Mouse (Mus musculus) lung, postnatal 4 days (tissue): ENCODE results near the gene Nans.
A peak's percentile ranks its signal among the peaks of the same experiment; 100 is the strongest.

Source experiments
- DNase-seq, 2 experiments: peaks; one replicate each; pipeline ENCODE4 v3.0.0; 2021

Nans gene

DNA sequence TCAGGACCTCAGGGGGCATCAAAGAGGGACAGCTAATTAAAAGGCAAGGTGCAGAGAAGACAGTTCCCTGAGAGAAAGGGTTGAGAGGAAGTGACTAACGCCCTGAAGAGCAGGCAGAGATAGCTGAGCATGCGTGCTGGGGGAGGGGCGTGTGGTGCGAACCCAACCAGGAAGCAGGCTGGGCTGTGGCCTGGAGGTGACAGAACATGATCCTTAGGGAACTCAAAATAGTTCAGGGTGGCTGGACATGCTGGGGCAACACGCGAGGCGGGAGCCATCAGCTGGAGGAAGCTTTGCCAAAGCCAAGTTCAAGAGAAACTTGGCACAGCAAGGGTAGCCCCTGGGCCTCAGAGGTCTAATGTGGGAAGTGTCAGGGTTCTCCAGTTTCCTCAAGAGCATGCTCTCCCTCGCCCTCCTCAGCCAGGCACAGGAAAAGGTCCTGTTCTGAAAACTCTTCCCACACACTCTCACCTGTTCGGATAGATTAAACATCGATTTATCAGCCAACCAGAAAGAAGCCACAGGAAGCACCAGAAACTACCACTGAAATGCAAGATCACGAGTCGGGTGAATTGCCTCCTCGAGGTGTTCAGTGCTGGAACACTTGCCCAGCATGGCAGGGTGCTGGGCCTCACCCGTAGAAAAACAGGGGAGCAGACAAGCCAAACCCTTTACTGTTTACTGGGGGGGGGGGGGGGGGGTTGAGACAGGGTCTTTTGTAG, 3.2 kb upstream of the Nans start:
- DNase-seq, result peak; percentile 89 to 91

DNA sequence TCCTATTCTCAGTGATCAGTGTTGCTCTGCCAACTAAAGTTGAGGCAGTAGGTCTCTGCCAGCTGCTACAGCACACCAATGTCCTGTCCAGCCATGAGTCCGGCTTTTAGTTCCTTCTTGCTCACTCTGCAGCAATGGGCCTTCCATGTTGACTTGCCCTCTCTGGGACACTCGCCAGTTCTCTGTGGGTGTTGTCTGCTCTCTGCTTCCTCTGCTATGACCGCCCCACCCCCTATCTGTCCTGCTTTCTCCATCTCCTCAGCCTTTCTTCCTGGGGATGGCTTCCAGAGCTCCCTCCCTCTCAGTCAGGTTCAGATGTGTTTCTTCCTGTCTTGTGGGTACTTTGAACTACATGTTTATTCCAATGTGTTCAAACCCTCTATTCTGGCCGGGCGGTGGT, 1.7 kb upstream of the Nans start:
- peak; percentile 80 to 84 for DNase-seq

DNA sequence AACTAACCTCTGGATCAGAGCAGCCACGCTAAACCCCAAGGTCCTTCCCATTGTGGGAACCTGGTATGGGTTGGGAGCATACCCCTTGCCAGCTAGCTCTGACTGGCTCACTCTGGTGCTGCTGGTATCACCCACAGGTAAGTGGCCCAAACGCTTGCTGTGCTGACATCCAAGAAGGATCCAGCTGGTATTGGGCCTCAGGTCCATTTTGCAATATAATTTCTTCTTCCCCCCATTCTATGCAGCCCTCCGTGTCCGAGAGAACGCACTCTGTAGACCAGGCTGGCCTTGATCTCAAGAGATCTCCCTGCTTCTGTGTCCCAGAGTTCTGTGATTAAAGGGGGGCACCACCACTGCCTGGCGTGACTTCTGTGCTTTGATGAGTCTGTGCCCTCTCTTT, 4.0 kb downstream of the Nans start:
- DNase-seq, result no peak

DNA sequence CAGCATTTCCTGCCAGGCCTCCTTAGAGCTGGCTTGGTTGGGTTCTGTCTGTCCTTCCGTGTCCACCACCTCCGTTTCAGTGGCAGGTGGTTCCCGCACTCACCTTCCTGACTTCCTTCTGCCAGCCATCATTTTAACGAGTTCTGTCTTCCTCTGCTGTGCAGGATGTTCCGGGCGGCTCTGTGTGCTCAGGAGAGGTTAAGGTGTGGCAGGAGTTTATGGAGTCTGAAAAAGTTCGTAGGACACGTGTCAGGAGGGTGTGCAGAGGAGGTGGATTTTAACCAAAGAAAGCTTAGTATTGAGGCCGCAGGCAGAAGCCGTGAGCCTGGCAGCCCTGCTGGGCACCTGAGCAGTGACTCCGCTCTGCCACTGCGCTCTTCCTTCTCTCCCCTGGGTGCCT, 6.5 kb downstream of the Nans start:
- no peak for DNase-seq

DNA sequence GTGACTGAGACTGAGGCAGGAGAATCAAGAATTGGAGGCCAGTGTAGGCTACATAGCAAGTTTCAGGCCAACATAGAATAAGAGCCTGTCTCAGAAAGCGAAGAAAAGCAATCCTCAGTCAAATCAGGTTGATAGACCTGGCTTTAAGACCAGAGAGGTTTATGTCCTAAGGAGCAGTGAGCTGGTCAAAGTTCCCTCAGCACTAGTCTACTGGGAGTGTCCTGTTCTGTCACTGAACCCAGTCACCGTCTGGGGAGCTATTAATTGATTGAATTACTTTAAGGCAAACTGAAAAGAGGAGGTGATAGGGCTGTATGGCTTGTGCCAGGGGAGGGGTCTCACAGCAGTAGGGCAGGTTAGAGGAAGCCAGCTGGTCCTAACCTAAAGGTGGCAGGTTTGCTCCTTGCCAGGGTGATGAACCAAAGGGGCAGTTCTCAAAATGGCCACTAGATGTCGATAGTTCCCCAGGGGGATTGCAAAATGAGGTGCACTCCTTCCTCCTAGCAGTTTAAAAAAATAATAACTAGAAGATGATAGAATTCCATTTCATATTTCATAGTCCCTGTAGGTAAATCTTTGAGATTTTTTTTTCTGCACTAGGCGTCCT, 8.3 kb downstream of the Nans start:
- DNase-seq, result peak; percentile 38 to 85

DNA sequence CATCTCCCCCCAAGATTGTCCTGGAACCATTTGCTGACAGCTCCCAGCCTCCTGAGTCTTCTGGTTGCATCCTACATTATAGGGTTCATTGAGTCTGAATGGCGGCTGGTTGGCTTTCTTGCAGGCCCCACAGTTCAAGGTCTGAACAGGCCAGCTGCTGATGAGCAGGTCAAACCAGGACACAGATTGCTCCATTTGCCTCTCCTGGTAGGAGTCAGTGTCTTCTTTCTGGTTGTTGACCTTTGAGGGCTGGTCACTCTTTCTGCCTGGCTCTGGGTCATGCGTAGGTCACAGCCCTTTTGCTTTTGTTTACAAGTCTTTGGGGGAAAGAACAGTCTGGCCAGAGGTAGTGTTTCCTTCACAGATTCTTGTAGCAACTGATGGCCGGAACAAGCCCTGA, 9.5 kb downstream of the Nans start:
- no peak for DNase-seq

DNA sequence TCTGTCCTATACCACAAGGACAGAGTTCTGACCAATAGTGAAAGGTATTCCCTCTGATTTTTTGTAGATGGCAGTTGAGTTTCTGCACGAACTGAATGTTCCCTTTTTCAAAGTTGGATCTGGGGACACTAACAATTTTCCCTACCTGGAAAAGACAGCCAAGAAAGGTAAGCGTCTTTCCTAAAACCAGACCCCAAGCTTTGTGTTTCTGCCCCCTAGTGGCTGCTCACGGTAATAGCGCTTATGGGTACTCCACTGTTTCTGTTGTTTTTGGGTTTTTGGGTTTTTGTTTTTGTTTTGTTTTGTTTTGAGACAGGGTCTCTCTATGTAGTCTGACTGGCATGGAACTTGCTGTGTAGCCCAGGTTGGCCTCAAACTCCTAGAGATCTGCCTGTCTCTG, 9.9 kb downstream of the Nans start:
- peak in 1 of 2 experiments; percentile 51 for DNase-seq

DNA sequence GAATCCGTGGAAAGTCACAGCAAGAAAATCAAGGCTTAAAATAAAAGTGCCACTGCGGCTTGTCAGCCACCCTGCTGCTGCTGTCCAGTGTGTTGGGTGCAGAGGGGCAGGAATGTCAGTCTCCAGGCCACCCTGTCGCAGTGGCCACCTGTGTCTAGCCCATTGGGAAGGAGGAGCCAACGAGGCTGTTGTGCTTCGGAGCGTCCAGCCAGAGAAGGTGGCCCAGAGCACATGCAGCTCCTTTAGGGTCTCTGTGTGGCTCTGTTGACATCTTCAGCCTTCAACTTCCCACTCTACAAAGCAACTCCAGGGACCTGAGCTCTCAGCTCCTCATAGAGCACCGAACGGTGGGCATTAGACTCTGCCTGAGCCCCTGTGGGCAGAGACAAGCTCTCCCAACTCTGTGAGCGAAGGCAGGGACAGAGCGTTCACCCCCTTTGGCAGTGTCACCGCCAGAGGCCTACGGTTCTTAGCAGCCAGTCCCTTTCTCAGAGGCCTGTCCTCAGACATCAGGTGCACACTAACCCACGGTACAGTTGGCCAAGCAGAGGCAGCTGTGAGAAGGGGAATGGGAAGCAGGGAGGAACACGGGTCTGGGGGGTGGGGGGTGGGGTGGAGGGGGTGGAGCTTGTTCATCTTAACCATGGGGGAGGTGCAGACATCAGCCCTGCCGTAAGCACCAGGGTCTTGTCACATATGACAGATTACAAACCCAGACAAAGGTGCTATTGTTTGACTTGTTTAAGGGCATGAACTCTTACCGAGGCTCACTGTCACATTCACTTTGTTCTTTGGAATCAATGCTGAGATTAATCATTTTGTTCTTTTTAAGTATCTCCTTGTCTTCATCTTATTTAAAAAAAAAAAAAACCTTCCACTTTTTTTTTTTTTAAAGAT, 13.8 kb downstream of the Nans start:
- no peak for DNase-seq

DNA sequence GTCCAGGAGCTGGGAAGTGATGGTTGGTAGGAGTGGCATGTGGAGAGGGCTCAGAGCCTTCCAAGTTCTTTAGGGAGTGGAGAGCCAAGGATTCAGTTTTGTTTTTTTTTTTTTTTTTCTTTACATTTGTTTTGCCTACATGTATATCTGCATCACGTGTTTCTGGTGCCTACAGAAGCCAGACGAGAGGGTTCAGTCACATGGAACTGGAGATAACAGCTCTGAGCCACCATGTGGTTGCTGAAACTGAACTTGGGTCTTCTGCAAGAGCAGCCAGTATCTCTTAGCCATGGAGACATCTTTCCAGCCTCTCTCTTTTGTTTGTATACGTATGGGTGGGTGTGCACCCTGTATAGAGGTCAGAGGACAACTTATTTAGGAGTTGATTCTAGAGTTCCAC, 14.8 kb downstream of the Nans start:
- DNase-seq, result no peak

DNA sequence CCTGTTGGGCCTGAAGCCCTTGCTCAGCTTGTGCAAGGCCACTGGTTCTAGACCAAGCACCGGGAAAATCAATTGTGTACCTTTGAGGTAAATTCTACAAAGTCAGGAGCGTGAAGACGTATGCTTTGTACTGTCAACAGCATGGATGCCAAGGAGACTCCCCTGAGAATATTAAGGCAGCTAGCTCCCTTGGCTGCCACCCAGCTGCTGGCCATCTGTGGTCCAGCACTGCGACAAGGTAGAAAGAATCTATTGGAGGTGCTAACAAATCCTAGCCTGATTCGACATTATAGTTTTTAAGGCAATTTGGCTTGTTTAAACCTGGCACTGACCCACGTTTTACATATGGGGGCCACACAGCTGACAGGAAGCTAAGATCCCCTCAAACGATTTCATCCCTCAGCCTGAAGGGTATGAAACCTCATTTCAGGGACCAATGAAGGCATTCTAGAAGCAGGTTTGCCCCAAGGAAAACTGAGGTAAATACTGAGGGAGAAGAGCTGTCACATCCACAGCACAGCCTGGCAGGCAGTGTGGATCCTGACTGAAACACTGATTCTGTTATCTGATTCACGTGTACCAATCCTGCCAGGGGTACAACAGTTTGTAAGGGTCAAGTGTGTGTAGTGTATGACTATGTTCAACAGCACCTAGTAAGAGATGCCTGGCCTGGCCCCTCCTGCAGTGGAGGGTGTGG, 16.5 kb downstream of the Nans start:
- no peak for DNase-seq

DNA sequence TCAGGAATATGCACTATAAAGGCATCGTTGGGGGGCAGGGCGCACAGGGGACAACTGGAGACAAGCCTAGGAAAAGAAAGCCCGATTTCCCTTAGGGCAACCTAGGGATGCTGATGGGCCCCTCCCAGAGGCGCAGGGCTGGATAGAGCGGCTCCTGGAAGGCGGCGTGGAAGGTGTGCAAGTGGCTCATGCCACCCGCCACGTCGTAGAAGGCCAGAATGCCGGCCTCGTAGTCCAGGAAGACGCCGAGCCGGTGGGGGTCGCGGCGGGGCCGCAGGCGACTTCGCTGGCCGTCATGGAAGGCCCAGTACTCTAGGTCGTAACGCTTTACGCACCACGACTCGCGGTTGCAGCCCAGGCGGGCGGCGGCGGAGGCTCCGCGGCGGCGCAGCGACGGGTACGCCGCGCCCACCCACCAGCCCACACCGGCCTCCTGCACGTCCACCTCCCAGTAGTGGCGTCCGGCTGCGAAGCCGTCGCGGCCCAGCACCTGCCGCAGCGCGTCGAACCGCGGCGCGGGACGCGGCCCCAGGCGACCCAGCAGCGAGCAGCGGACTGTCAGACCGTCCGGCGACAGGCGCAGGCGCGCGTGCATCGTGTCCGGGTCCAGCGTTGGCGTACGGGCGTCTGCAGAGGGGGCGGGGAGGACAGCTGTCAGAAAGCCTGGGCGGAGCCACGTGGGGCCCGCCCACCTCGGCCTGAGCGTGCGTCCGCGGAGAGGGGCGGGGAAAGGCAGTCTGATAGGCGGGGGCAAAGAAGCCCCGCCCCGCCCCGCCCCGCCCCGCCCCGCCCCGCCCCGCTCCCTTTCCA, 18.0 kb downstream of the Nans start:
- DNase-seq, result peak; percentile 97 to 98

DNA sequence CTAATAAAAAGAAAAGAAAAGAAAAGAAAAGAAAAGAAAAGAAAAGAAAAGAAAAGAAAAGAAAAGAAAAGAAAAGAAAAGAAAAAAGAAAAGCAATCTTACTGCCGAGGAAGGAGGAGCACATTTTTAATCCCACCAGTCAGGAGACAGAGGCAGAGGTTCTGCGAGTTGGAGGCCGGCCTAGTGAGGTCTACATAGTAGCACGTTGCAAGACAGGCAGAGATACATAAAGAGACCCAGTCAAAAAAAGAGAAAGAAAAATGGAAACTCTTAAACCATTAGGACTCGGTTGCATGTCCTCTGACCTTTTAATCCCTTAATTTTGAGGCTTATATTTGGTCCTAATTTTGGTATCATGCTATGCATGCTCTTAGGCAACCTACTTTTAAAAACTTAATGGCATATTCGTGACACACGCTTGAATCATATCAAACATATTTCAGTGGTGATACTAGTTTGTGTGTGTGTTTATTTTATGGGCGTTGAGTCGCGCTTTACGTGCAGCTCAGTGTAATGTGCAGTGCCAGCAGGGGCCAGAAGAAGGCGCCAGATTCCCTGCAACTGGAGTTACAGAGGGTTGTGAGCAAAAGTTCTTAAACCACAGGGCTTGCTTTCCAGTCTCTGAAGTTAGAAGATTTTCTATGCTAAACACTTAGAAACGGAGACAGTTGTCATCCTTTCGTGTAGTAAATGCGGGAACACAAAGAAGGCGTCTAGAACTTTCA, 18.9 kb downstream of the Nans start:
- peak; percentile 87 to 92 for DNase-seq

DNA sequence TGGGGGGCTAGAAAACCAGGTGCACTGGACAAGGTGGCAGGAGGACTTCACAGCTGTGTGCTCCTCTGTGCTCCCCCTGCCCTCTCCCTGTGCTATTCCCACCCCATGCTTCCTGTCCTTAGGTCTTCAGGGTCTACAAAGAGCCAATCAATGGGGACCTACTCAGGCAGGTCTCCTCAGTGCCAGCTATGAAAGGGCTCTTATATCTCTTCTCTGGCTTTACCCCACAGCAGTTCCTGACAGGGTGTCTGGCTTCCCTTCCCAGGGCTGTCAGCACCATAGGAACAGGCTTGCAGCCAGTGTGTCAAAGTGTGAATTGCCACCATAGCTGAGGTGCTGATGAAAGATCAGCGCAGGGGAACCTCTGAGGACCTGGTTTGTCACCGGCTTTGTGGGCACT, 31.4 kb downstream of the Nans start:
- no peak for DNase-seq

DNA sequence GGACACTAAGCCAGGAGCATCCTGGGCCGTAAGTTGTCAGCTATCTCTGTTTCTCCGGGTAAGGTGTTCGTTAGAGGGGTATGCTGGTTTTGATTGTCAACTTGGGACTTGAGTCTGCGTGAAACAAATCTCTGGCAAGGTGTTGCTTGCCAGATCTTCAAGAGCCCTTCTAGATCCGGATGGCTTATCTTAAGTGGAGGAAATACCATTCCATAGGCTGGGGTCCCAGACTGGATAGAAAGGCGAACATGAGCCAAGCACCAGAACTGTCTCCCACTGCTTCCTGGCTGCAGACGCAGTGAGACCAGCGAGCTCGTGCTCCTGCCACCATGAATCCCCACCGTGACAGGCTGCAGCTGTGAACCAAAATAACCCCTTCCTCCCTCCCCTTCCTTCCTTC, 32.4 kb downstream of the Nans start:
- no peak for DNase-seq

DNA sequence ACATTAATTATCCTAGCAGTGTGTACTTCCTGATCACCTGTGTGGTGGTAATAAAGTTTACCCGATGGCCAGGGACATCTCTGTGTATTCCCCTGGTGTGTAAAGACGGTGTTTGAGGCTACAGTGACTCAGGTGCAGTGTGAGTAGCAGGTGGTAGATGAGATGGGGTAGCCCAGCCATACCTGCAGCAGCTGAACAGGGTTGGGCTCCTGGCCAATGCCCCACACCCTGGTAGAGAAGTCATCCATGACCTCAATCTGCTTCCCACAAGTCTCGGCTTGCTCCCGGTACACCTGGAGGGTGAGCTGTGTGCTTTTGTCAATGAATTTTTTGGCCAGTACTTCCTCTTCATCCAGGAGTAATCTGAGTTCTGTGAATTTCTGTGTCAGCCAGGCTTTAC, 34.3 kb downstream of the Nans start:
- no peak for DNase-seq

DNA sequence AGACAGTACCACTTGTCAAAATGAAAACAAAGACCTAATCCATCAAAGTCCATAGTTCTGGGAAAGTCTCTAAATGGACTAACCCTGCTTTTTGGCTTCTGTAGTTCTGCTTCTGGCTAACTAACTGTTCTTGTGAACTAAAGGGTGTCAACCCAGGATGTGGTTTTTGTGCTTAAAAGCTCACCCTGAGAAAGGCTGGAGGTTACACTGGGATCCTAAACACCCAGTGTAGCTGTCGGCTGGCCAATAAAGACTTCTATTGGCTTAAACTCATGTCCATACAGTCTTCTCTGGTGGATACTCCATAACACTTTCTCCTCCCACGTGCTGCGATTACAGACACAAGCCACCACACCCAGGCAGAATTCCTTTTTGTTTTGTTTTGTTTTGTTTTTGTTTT, 37.2 kb downstream of the Nans start:
- DNase-seq, result no peak

DNA sequence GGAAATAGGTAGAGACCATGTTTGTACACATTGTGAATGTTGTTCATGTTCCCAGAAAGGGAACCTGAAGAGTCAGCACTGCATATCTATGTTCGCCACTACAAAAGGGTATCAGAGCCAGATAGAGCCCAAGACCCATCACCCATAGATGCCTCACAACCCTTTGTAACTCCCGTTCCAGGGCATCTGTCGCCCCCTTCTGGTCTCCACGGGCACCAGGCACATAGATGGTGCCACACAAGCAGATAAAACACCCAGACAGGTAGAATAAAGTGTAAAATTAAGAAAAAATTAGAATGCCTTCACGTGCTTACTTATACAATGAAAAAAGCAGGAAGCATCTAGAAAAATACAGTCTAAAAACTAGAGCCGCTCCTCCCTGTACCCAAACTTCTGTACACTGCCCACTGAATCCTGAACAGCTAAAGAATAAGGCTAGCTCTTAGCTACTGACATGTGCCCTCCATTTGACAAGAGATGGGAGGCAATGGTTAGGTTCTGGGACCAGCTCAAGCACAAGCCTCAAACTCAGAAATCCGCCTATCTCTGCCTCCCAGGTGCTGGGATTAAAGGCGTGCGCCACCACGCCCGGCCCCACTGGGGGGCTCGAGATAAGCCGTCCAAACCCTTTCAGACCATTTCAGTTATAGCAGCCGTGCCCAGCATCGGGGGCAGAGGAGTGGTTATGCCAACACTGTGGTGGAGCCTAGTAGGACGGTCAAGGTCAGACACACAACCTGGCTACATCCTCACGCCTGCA, 37.9 kb downstream of the Nans start:
- DNase-seq, result no peak

DNA sequence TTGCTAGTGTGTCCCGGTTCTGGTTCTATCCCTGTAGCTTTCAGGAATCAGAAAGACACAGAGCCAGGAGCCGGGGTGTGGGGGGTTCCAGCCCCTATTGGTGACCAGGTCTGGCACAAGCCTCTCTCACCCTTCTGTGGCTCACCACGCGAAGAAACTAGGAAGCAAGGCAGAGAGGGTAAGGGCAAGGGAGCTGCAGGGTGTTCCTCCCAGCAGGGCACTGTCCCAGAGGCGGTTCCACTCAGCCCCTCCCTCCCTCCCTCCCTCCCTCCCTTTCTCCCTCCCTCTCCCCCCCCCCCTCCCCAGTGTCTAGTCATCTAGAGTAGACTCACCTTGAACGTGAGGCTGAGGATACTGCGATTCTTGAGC, 38.5 kb downstream of the Nans start:
- peak; percentile 34 to 35 for DNase-seq

DNA sequence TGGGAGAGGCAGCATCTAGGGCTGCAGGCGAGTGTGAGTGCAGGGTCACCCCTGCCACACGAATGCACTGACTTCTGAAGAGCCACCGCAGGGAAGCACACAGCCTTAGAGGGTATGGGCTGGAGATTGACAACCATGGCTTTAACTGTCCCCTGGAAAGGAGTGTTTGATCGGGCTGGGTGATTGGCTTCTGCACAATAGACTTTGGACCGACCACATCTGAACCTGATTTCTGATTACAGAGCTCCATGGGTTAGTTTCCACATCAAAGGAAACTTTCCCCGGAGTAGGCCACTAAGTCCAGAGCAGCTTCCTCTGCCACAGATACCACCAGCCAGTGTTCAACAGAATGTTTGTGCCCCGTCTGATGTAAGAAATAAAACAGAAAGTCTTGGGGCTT, 40.7 kb downstream of the Nans start:
- DNase-seq, result peak in 1 of 2 experiments; percentile 16

DNA sequence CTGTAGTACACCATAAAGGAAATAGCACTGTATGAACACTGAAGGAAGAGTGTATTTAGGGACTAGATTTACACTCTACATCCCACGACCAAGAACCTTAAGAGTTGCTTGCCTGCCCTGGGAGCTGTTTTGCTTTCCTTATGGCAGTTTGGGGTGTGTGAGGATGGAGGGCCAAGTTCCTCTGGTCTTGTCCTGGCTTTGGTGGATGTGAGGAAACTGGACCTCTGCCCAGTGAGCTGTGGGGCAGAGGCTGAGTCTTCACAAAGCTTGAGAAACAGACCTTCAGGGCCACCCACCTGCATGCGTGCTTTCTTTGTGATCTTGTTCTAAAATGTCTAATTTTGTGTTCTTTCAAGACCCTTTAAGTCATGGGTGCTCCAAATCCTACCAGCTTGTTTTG, 43.5 kb downstream of the Nans start:
- DNase-seq, result no peak

DNA sequence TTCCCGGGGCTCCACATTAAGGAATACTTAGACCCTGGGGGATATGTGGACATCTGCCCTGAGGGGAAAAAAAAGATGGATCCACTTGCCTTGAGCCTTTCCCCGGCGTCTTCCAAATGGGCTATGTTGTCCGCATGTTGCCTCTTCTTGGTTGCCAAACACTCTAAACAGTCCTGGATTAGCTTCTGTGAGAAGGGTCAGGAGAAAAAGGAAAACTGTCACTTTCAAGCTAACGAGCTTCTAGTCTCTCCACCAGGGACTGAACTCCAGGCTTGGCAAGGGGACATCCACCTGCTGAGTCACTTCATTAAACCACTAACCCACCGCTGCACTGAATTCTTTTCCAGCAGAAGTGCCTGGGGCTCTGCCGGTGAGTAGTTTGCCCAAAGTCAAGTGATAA, 43.9 kb downstream of the Nans start:
- no peak for DNase-seq
